Mouse (Mus musculus) lung, adult 2 months (tissue): ENCODE data around the gene Wdr62. TPM values are rescaled to one million over a fixed set of nuclear protein-coding genes. Genes with fewer than 3 reads are reported as not detected.
A peak's percentile ranks its signal among the peaks of the same experiment; 100 is the strongest.
"Not testable (repeated sequence)": the region's sequence is repeated elsewhere in the genome, so short reads cannot be mapped to it uniquely, and the experiment has no call there.

Experiments
- DNase-seq: peaks from one replicate; pipeline ENCODE4 v3.0.0; 2022
- H3K4me1 ChIP-seq: fragments of 200-500 bp; 2 replicates; pipeline ENCODE4 v1.6.1; 2011; ENCODE audit warnings: low read length; ENCODE audit not compliant: control insufficient read depth, insufficient read depth
- H3K4me3 ChIP-seq: fragments of 200-500 bp; replicated peaks from 2 replicates; pipeline ENCODE3; 2011; ENCODE audit warnings: low read depth, mild to moderate bottlenecking, control low read depth, low read length; ENCODE audit errors: extremely low read depth
- CTCF ChIP-seq: fragments of 200-500 bp; IDR thresholded peaks from 2 replicates; pipeline ENCODE4 v1.5.1; 2011; ENCODE audit warnings: mild to moderate bottlenecking, low read length, control low read depth; ENCODE audit not compliant: insufficient read depth
- POLR2A ChIP-seq: fragments of 200-500 bp; IDR thresholded peaks from 2 replicates; pipeline ENCODE4 v1.6.1; 2011; ENCODE audit warnings: low read depth, mild to moderate bottlenecking, control low read depth, low read length, borderline replicate concordance; ENCODE audit errors: extremely low read depth
- WGBS: fragments of 180-500 bp; shearing (Covaris S2); methylation state at CpG from one replicate; pipeline ENCODE4 v1.1.7; 2018; 5-methylcytosine and 5-hydroxymethylcytosine counted together
- polyA plus RNA-seq: library from polyadenylated mRNA; depleted of rRNA; stranded (reverse); fragments of >200 nt; gene quantifications from 2 replicates; pipeline ENCODE4 v1.2.3, GENCODE M21; 2012

The Wdr62 gene
- polyA plus RNA-seq, 1 experiment, result 24.9 TPM

DNA sequence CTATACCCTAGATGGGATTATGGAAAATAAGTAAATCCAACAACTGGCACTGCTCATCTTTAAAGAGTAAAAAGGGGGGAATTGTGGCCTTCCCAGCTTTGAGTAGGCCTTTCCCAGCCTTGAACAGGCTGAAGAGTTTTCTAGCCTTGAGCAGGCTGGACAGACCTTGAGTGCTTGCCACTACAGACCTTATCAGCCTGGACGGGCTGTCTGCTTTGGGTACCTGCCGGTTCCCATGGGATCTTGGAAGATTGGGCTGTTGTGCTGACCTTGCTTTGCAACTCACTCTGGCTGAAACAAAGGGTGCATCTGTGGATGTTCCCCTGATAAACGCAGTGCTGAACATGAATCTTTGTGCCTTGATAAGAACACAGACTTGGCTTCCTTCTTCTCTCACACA is 66.3 kb downstream of the Wdr62 start:
- Histone ChIP-seq H3K4me1 (0 out of 2 replicates have a peak, but pooled peaks cover 3% of the 10 kb centered on the region), H3K4me3 (no peak overlapping the region)
- 65% methylated on average over 3 of the region's 3 CpGs for WGBS
- no peak for TF ChIP-seq POLR2A
- TF ChIP-seq CTCF, result no peak
- no peak for DNase-seq

DNA sequence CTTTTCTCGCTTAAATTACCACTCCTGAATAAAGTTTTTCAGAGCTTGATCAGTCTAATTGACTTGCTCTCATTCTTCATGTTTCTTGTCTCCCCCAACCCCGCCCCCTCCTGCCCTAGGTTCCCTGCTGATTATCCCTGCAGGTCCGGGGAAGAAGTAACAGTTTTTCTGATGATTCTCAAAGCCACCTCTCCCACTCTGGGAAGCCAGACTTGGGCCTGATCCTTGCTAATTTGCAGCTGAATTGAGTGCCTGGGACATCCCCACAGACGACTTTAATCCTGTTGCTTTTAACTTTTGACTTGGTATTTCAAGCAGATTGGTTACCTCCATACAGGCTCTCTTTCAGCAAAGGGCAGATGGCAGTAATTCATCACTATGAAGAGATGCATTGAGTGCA is 69.2 kb downstream of the Wdr62 start:
- no peaks in the 10 kb centered on the region for H3K4me1 ChIP-seq
- 31% methylated on average over 4 of the region's 4 CpGs for WGBS
- no peak for TF ChIP-seq POLR2A
- no peak for TF ChIP-seq CTCF
- no peak for DNase-seq
- H3K4me3 ChIP-seq, result no peak overlapping the region

DNA sequence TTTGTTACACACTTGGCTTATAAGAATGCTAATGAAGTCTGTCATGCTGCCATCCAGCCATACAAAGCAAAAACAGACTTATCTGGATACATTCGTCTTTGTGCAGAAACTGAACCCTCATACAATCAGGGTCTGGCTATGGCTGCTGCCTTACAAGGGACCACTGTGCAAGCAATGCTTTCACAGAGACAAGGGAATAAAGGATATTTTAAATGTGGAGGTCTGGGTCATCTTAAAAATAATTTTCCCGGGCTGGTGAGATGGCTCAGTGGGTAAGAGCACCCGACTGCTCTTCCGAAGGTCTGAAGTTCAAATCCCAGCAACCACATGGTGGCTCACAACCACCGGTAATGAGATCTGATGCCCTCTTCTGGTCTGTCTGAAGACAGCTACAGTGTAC is 73.9 kb downstream of the Wdr62 start:
- DNase-seq, H3K4me3 ChIP-seq, H3K4me1 ChIP-seq: not testable (repeated sequence)
- WGBS, result 47% methylated on average over 5 of the region's 5 CpGs

DNA sequence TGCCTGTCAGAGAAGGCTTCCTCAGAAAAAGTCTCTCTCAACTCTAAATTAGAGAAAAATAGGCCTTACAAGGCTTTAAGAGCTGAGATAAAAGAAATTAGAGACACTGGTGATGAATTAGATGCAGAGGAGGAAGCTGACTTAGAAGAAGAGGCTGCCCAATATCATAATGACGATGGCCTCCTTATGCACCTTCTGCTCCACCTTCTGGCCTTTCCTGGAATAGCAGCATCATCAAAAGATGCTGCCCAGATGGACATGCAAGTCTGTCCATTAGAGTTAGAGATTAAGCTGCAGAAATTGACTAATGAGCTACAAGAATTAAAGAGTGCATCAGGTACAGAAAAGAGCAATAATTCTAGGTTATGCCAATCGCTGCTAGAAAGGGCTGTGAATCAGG is 74.8 kb downstream of the Wdr62 start:
- 2% methylated on average over 2 of the region's 2 CpGs for WGBS
- no peaks in the 10 kb centered on the region for H3K4me1 ChIP-seq
- no peak overlapping the region for H3K4me3 ChIP-seq
- TF ChIP-seq POLR2A (no peak), CTCF (peak; percentile 70)
- peak; percentile 55 for DNase-seq

- DNase-seq, result no peak
These were observed 75.8 kb downstream of the Wdr62 start for GRCm38 (mm10) chr7:30204380-30204779.

DNA sequence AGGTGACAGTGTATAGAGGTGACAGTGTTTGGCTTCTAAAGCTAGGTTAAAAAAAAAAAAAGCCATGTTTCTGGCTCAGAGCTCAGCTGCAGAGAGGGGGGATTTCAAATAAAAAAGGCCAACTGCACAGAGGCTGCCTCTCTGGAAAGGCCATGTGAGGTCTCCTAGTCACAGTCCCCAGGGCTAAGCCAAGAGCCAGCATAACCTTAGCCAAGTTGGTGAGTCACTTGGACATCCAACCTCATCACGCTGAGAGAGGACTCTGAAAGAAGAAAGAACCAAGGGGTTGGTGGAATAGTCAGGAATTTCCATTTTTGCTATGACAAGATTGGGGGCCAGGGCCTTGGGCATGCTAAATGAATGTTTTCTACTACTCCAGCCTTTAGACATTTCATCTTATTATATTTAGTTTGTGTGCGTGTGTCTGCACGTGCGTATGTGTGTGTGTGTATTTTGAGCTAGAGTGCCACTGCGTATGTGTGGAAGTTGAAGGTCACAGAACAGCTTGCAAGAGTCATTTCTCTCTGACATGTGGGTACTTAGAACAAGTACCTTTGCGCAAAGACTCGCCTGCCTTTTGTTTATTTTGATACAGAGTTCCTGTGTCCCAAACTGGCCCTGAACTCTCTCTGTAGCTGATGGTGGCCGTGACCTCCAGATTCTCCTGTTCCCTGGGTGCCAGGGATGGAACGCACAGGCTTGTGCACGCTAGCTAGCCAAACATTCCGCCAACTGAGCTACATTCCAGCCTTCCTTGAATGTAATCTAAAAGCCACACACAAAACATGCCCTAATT is 77.1 kb downstream of the Wdr62 start:
- TF ChIP-seq CTCF (no peak), POLR2A (no peak)
- no peak for DNase-seq
- H3K4me3 ChIP-seq, result no peak overlapping the region
- no peaks in the 10 kb centered on the region for H3K4me1 ChIP-seq
- 40% methylated on average over 11 of the region's 11 CpGs for WGBS

More at GRCm38 (mm10) chr7:30204380-30204779, 75.8 kb downstream of the Wdr62 start:
- no peak for TF ChIP-seq POLR2A
- no peak for TF ChIP-seq CTCF
- Histone ChIP-seq H3K4me3 (no peak overlapping the region), H3K4me1 (no peaks in the 10 kb centered on the region)
- 22% methylated on average over 8 of the region's 8 CpGs for WGBS

DNA sequence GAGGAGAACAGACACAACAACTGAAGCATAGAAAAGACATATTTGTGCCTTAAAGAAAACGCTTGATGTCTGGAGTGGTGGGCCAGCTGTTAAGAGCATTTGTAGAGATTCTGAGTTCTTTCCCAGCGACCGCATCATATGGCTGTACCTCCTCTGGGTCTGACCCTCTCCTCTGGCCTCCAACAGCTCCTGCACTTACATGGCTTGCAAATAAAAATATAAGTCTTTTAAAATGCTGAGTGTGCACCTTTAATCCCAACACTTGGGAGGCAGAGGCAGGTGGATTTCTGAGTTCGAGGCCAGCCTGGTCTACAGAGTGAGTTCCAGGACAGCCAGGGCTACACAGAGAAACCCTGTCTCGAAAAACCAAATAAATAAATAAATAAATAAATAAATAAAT is 79.6 kb downstream of the Wdr62 start:
- H3K4me3 ChIP-seq, H3K4me1 ChIP-seq, DNase-seq: not testable (repeated sequence)
- 90% methylated on average over 5 of the region's 5 CpGs for WGBS

DNA sequence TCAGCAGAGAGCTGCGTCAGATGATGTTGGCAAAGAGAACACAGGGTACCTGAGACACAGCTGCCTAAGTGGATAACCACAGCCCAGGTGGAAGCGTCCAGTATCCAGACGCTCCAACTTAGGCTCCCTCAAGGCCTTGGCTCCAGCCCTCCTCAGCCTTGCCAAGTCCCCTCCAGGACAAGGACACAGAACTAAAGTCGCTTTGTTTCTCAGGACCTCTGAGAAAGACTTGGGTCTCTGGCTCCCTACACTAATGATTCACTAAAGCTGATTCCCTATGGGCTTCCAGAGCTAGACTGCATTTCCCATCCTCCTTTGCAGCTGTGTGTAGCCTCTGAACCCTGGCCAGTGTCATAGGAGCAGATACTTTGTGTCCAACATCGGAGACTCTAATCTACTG is 80.0 kb downstream of the Wdr62 start:
- Histone ChIP-seq H3K4me1 (no peaks in the 10 kb centered on the region), H3K4me3 (no peak overlapping the region)
- no peak for DNase-seq
- no peak for TF ChIP-seq CTCF
- TF ChIP-seq POLR2A, result no peak
- WGBS, result 77% methylated on average over 5 of the region's 5 CpGs

- H3K4me1 ChIP-seq, result no peaks in the 10 kb centered on the region
- DNase-seq, result no peak
- H3K4me3 ChIP-seq, result no peak overlapping the region
- no peak for TF ChIP-seq CTCF
- TF ChIP-seq POLR2A, result no peak
- 75% methylated on average over 18 of the region's 18 CpGs for WGBS
These were observed 80.6 kb downstream of the Wdr62 start for GRCm38 (mm10) chr7:30199498-30200139.

DNA sequence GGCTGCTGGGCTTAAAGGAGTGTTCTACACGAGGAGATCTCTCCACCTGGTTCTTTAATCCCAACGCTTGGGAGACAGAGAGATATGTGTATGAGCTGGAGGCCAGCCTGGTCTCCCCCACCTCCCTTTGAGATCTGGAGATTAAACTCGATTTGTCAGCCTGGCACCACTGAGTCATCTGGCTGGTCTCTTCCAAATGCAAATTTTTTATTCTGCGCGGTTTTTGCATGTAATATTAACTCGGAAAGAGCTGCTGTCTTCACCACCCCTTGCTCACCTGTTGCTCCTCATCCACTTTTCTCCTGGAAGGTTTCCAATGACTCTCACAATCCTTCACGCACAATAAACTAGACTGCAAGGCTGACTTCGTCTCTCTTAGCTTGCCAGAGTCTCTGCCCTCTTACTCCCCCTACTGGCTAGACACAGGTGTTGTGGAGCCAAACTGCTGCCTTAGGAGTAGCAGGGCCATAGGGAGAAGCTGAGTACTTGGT is 81.7 kb downstream of the Wdr62 start, which contains the start of gene Capns1:
TSS of gene Capns1 (minus strand) at position 331 of the 491 bp plus-strand sequence.
- peaks cover 1% of the 10 kb centered on the region; the same call in 1 of the 2 replicates for H3K4me1 ChIP-seq
- 5% methylated on average over 8 of the region's 8 CpGs for WGBS
- no peak for TF ChIP-seq POLR2A
- TF ChIP-seq CTCF, result peak; percentile 97
- H3K4me3 ChIP-seq, result no peak within 1 kb of the TSS
- DNase-seq, result no peak
